Mouse (Mus musculus): ENCODE measurements around the gene Myo1d.

DNA sequence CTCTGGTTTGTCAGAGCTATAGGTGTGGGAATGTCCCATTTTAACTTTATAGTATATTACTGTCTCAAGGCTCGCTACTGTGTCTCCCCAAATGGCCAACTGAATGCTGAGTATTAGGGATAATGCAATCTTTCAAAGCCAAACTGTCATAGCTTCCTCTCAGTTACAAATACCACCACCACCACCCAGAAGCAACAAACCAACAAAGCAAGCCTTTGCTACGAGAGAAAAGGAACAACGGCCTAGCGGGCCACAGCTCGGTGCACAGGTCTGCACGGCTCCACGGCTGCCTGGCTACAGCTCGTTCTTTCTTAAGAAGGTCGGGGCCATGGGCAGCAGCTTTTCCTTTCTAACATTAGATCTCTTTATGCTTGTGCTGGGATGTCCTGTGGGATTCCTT, 285.0 kb downstream of the Myo1d start:
- TF ChIP-seq POLR2A (IDR thresholded peaks at IDR 0.05; ENCODE audit: control insufficient read depth in 1 of 2, insufficient read depth in 1 of 2, low read depth in 1 of 2, low read length in 2 of 2, poor library complexity in 1 of 2) (no peak), CTCF (IDR thresholded peaks at IDR 0.05 in 2 of 3, conservative IDR thresholded peaks at IDR 0.05 in 1 of 3; ENCODE audit: control insufficient read depth in 1 of 3, insufficient read depth in 1 of 3, low read depth in 2 of 3, low read length in 3 of 3, poor library complexity in 1 of 3, severe bottlenecking in 1 of 3) (no peak)

Measured in MEL (cell line).